Mouse (Mus musculus): ENCODE measurements around the gene Usp2.

GRCm38 (mm10) chr9:44052855-44053254 is 14.0 kb upstream of the Usp2 start:
- TF ChIP-seq CTCF (IDR thresholded peaks at IDR 0.05; ENCODE audit: low read depth, low read length) (no peak), TAL1 (conservative IDR thresholded peaks at IDR 0.05; ENCODE audit: low read depth, low read length) (no peak), GATA2 (IDR thresholded peaks at IDR 0.05; ENCODE audit: borderline replicate concordance, low read depth, low read length) (no peak)
